Mouse (Mus musculus) cerebellum, adult 9-10 months (tissue): ENCODE measurements around the gene Oxct2a.
"Not testable (repeated sequence)": the region's sequence is repeated elsewhere in the genome, so short reads cannot be mapped to it uniquely, and the experiment has no call there.

Source experiments
- DNase-seq: peaks from one replicate; pipeline ENCODE4 v3.0.0; 2022

Oxct2a gene

DNA sequence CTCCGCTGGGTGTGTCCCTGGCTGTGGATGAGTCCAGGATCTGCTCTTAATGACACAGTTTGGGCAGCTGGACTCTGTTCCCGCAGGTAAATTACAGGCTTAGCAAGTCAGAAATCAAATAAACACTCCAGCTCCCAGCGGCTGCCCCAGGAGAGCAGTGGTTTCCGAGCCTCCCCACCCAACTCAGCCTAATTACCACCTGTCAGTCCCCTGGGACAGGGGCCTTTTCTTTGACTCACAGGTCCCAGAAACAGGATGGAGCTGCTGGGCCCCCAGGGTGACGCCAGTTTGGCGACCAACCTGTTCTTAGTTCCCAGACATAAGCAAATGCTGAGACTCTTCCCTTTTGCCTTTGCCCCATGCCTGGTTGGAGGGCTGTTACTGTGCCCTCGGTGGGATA, 11.6 kb downstream of the Oxct2a start:
- no peak for DNase-seq

DNA sequence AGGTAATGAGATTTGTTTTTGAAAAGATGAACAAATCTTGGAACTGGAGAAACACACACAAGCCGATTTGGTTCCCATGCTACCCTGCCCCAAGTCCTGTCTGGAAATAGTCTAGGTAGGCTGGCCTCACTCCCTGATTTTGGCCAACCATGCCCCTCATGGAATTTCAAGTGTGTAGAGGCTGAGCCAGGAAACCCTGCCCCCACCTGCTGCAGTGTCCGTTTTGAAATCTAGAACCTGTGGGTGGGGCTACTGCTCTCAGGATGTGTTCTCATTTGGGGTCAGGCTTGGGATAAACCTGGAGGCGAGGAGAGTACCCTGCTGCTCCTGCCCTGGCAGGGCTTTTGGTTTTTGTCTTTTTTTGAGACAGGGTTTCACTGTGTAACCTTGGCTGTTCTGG, 15.1 kb downstream of the Oxct2a start:
- no peak for DNase-seq

GRCm38 (mm10) chr4:123306999-123307398, 16.4 kb downstream of the Oxct2a start:
- no peak for DNase-seq

GRCm38 (mm10) chr4:123305789-123306188, 17.6 kb downstream of the Oxct2a start:
- DNase-seq, result peak; percentile 65

- DNase-seq, result peak; percentile 64
Observed at GRCm38 (mm10) chr4:123298980-123299670, 24.3 kb downstream of the Oxct2a start.

- no peak for DNase-seq
Observed at GRCm38 (mm10) chr4:123298226-123298625, 25.2 kb downstream of the Oxct2a start.

- no peak for DNase-seq
Observed at GRCm38 (mm10) chr4:123297195-123297960, 26.1 kb downstream of the Oxct2a start.

DNA sequence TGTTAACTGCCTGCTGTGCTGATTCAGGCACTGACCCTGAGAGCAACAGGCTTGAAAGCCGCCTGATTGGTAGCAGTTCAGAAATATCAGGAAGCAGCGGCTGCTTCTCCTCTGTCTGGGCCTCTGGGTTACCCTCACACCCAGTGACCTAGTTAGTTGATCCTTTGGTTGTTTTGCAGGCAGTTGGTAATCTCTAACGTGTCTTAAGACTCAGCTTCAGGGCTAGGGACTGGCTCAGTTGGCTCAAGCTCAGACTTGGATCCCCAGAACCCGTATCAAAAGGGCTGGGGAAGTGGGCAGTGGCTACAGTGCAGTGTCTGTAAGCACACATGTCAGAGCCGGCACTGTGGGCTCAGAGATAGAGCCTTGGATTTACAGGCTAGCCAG, 27.3 kb downstream of the Oxct2a start:
- DNase-seq, result no peak

DNA sequence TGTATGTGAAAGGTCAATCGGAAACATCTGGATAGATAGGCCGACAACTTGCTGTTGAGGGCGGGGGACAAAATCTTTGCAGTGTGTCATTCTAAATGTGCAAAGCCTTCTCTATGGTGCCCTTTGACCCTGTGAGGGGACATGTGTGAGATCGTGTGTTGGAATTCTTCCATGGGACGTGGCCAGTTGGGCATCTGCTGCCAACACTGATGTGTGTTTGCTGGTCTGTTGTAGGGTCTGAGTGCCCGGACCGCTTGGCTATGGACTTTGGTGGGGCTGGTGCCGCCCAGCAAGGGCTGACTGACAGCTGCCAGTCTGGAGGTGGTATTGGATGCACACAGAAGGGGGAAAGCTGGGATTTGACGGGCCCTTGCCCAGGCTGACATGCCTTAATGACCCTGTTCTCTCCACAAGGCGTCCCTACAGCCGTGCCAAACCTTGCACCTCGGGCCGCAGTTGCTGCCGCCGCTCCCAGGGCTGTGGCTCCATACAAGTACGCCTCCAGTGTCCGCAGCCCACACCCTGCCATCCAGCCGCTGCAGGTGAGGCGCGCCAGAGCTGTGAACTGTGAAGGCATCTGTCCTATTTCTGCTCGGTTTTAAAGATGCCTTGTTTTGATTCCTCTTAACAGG, 27.8 kb downstream of the Oxct2a start:
- DNase-seq, result no peak

- not testable (repeated sequence) for DNase-seq
Observed at GRCm38 (mm10) chr4:123295026-123295425, 28.4 kb downstream of the Oxct2a start.

DNA sequence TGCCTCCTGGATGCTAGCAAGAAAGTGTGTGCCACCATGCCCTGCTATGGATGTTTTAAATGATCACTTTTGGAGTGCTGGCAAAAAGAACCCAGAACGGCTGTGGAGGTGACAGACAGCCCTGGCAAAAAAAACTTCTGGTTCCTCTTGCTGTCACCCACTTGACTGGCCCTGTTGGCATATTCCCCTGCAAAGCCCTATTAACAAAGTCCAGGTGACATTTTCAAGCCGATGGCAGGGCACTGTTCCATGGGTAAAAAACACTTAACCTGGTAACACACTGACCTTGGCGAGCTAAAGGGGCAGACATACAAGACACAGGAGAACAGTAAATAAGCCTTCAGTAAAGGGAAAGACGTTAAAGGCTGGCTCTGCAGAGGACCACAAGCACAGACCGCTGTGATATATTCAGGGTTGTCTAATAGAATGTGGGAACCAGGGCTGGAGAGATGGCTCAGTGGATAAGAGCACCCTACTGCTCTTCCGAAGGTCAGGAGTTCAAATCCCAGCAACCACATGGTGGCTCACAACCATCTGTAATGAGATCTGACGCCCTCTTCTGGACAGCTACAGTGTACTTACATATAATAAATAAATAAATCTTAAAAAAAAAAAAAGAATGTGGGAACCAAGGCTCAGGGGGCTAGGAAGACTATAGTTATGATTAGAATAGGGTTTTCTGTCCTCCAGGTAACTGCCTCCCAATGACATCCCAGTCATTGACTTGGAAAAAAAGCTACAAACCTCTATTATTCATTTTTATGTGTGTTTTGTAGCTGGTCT, 29.6 kb downstream of the Oxct2a start:
- no peak for DNase-seq

- DNase-seq, result no peak
Observed at GRCm38 (mm10) chr4:123292989-123293388, 30.4 kb downstream of the Oxct2a start.

- DNase-seq, result no peak
Observed at GRCm38 (mm10) chr4:123292390-123292789, 31.0 kb downstream of the Oxct2a start.

DNA sequence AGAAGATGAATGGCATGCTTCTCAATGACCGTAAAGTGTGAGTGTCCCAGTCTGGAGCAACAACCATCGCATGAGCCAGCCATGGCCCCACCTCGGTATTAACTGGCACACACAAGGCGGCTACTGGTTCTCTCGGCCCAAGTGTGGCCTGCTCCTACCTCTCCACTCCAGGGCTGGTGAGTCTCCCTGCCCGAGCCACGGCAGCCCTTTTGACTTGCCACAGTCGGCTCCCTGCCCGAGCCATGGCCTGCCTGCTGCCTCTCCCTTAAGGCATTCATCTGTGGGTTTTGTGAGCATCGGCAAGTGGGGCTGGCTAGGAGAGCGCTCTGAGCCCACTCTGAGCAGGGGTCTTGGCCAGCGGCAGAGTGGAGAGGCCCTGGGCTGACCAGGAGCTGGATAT, 34.4 kb downstream of the Oxct2a start:
- no peak for DNase-seq

- no peak for DNase-seq
Observed at GRCm38 (mm10) chr4:123286790-123287189, 36.6 kb downstream of the Oxct2a start.

- DNase-seq, result no peak
Observed at GRCm38 (mm10) chr4:123284731-123285624, 38.5 kb downstream of the Oxct2a start.

DNA sequence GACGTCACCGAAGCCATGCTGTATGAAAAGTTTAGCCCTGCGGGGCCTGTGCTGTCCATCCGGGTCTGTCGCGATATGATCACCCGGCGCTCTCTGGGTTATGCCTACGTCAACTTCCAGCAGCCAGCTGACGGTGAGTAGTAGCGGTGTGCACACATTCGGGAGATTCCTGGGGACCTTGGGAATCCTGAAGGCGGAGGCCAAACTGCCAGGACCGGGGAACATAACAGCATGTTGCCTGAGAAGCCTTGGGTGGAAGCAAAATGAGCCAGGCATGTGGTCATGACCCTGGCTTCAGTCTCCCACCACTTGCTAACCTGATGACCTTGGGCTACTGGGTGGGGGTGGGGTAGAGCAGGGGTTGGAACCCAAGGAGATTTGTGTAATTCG, 39.8 kb downstream of the Oxct2a start:
- DNase-seq, result not testable (repeated sequence)

GRCm38 (mm10) chr4:123282915-123283674, 40.3 kb downstream of the Oxct2a start:
- not testable (repeated sequence) for DNase-seq

- DNase-seq, result peak; percentile 89
Observed at GRCm38 (mm10) chr4:123282500-123282899, 40.9 kb downstream of the Oxct2a start.

DNA sequence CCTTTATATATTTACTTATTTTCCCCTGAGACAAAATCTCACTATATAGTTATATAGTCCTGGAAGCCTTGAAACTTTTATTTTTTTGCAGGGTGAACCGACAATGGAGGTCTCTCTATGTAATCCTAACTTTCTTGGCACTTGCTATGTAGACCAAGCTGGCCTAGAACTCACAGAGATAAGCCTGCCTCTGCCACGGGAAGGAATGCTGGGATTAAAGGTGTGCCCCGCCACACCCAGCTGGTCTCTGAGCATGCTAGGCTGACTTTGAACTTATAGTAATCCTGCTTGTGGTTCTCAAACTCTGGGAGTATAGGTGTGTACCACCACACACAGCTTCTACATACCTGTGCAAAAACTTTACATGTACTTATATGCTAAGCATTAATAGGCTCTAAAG, 43.3 kb downstream of the Oxct2a start:
- DNase-seq, result no peak
